Mouse (Mus musculus): ENCODE results near the gene Mta1. TPM values are rescaled to one million over a fixed set of nuclear protein-coding genes. Genes with fewer than 3 reads are reported as not detected.

Mta1 gene
- polyA plus RNA-seq (2017; shearing (Covaris generic)): 42.3 TPM

GRCm38 (mm10) chr12:113097749-113098281 is at the start of gene Mta1:
TSS of gene Mta1 (plus strand) at chr12:113098278.

DNA sequence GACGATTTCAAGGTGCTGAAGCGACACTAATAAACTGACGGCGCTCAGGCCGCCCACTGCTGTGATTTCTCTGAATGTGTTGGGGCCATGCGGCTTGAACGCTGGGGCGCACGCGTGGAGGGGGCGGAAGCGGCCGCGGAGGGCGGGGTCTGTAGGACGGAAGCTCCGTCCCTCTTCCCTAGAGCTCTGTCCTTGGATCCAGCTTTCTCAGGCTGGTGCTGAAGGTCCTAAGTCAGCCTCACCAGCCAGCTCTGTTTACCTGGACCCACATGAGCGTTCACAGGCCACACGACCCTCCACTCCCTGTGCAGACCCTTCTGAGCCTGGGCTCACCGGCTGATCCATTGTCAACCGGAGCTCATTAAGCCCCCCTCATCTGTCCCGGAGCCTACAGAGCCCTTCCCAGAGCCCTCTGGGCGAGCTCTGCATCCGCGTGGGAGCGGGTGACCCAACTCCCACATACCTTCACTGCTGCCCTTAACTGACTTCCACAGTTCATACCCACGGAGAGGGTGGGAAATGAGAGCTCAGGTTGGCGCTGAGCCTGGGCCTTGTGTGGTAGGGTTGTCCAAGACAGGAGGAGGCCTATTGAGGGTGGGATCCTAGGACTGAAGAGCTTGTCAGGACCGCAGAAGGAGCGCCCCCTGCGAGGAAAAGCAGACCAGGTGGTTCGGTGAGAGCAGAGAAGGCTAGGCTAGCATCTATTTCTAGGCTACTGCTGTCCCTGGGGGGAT is 23.6 kb upstream of the Mta1 start, which contains the start of gene Tex22:
Gene Tex22 (plus strand): TSS at position 174 of the 734 bp plus-strand sequence.

DNA sequence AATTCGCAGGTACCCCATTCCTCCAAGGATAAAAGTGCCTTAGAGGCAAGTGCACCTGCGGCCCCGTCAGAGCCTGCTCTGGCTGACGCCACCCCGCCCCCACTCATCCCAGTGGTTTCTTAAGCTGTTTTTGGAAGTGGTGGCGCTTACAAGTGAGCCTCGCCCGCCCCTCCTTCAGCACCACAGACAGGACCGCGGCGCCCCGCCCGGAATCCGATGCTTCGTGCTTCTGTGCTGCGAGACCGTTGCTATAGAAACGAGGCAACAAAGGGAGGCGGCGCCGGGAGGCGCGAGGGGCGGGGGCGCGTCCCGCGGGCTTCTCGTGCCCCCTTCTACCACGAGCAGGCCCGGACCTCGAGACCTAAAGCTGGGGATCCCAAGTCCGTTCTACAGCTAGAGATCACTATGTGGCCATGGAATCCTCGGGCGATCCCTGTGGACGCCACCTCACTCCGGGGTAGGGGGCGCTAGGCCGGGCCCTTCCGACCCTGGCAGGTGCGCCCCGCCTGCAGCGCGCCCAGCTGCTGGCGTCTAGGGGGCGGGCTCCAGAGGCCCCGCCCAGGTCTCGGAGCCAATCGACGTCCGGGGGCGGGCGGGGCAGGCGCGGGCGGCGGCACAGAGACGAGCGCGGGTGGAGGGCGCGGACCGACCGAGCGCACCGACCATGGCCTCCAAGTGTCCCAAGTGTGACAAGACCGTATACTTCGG is 42.0 kb downstream of the Mta1 start, which contains the start of gene Crip2:
Gene Crip2 (plus strand): TSS at position 329 of the 708 bp plus-strand sequence.

DNA sequence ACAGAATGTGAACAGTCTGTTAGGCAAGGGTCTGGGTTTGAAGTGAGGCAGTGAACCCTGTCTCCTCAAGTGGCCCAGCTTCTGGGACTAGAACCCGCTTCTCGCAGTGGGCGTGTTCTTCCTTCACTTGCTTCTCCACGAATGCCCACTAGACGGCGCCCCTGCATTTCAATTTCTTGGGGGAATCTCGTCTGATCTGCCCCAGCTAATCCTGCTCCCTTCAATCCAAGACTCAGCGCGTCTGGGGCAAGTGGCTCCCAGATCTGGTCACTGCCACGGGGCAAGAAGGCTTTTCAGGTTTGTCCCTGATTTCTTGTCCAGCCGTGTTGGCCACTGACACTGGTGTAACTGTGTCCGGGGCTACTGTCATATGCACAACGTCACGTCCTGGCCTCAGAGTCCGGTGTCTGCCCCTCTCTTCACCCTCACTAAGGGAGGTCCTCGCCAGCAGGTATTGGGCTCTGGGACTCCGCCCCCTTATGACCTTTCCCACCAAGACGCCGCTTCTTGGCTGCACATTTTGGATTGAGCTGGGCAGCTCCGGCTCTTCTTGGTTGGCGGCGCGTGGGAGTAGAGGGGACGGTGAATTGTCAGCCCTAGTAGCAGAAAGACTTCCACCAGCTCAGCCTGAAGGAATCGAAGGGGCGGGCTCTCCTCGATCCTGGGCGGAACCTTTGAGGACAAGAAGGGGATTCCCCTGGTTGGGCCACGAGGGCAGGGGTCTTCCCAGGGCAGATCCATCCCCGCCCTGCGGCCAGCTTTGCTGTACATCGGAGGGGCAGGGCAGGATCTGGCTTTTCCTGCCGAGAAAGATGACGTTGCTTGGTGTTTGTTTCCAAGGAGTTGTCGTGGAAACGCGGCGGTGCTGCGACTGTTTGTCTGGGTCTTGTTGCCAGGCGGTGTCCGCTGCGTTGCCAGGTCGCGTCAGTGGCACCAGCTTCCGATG is 48.3 kb downstream of the Mta1 start, which contains the start of gene Crip1:
Gene Crip1 (plus strand): TSS at position 205 of the 946 bp plus-strand sequence.

GRCm38 (mm10) chr12:113155887-113156539 is 57.9 kb downstream of the Mta1 start, which contains the start of gene Tedc1:
TSS of gene Tedc1 (plus strand) at chr12:113156421.

GRCm38 (mm10) chr12:113185442-113186291 is 87.6 kb downstream of the Mta1 start, which contains the start of gene Tmem121:
TSS of gene Tmem121 (plus strand) at chr12:113185930.

Other genes with a start within 250 kb of the Mta1 start
- 317 TPM for gene Gpr132, start 230.1 kb upstream of the Mta1 start, polyA plus RNA-seq (2017; shearing (Covaris generic))
- gene Jag2, start 168.5 kb upstream of the Mta1 start, polyA plus RNA-seq (2017; shearing (Covaris generic)): 1.6 TPM
- gene Nudt14, start 156.2 kb upstream of the Mta1 start, polyA plus RNA-seq (2017; shearing (Covaris generic)): 33.7 TPM
- 64.3 TPM for gene Btbd6, start 121.8 kb upstream of the Mta1 start, polyA plus RNA-seq (2017; shearing (Covaris generic))
- 204 TPM for gene Brf1, start 97.6 kb upstream of the Mta1 start, polyA plus RNA-seq (2017; shearing (Covaris generic))
- 28.6 TPM for gene Pacs2, start 83.8 kb upstream of the Mta1 start, polyA plus RNA-seq (2017; shearing (Covaris generic))
- not detected for gene Tex22, start 23.8 kb upstream of the Mta1 start, polyA plus RNA-seq (2017; shearing (Covaris generic))
- gene Crip2, start 42.0 kb downstream of the Mta1 start, polyA plus RNA-seq (2017; shearing (Covaris generic)): 21.2 TPM
- 1,752 TPM for gene Crip1, start 48.0 kb downstream of the Mta1 start, polyA plus RNA-seq (2017; shearing (Covaris generic))
- 13.1 TPM for gene Tedc1, start 58.1 kb downstream of the Mta1 start, polyA plus RNA-seq (2017; shearing (Covaris generic))
- 0.47 TPM for gene Tmem121, start 87.7 kb downstream of the Mta1 start, polyA plus RNA-seq (2017; shearing (Covaris generic))

Data from effector memory CD4-positive, alpha-beta T cell, adult 5 months (primary cell).